Mouse (Mus musculus) embryonic facial prominence, embryonic 10.5 days (tissue): Measurements from ENCODE around the gene Tnpo2. TPM values are rescaled to one million over a fixed set of nuclear protein-coding genes. Genes with fewer than 3 reads are reported as not detected.

Experiments
- DNase-seq: peaks from one replicate; pipeline ENCODE4 v3.0.0-alpha.2; 2017; ENCODE audit warnings: low spot score
- H3K27ac ChIP-seq: fragments of 300-500 bp; sonication (generic); replicated peaks from 2 replicates; pipeline ENCODE4 v1.5.1; 2016; ENCODE audit warnings: mild to moderate bottlenecking
- H3K27me3 ChIP-seq: fragments of 300-500 bp; sonication (generic); replicated peaks from 2 replicates; pipeline ENCODE4 v1.6.1; 2016; ENCODE audit warnings: low read depth, mild to moderate bottlenecking; ENCODE audit not compliant: poor library complexity, severe bottlenecking
- H3K36me3 ChIP-seq: fragments of 300-500 bp; sonication (generic); replicated peaks from 2 replicates; pipeline ENCODE4 v1.6.1; 2016; ENCODE audit warnings: mild to moderate bottlenecking, moderate library complexity
- H3K4me1 ChIP-seq: fragments of 300-500 bp; sonication (generic); 2 replicates; pipeline ENCODE4 v1.6.1; 2016
- H3K4me3 ChIP-seq: fragments of 300-500 bp; sonication (generic); 2 replicates; pipeline ENCODE4 v1.5.1; 2016; ENCODE audit warnings: mild to moderate bottlenecking, moderate library complexity
- H3K9me3 ChIP-seq: fragments of 300-500 bp; sonication (generic); 2 replicates; pipeline ENCODE4 v1.6.1; 2016; ENCODE audit warnings: mild to moderate bottlenecking
- WGBS: fragments of 180-500 bp; shearing (Covaris S2); methylation state at CpG from one replicate; pipeline ENCODE4 v1.1.7; 2016; 5-methylcytosine and 5-hydroxymethylcytosine counted together
- polyA plus RNA-seq: library from polyadenylated mRNA; unstranded; fragments of >200 nt; fragmentation: Nextera tagmentation; extraction: Ambion mirVana; gene quantifications from 2 replicates; pipeline ENCODE4 v1.2.1, GENCODE M21; 2016

Tnpo2 gene
- polyA plus RNA-seq, 1 experiment from 2014 or later = 31.5 TPM

- Histone ChIP-seq H3K4me3 (no peak overlapping the region), H3K4me1 (peaks cover 6% of the 10 kb centered on the region), H3K36me3 (no peaks in the 10 kb centered on the region), H3K9me3 (no peaks in the 10 kb centered on the region), H3K27me3 (peaks cover 81% of the 10 kb centered on the region), H3K27ac (no peak overlapping the region)
- WGBS = 17% methylated on average over 28 of the region's 28 CpGs
- peak; percentile 27 for DNase-seq
Observed at GRCm38 (mm10) chr8:85011242-85011641, 25.5 kb upstream of the Tnpo2 start.

DNA sequence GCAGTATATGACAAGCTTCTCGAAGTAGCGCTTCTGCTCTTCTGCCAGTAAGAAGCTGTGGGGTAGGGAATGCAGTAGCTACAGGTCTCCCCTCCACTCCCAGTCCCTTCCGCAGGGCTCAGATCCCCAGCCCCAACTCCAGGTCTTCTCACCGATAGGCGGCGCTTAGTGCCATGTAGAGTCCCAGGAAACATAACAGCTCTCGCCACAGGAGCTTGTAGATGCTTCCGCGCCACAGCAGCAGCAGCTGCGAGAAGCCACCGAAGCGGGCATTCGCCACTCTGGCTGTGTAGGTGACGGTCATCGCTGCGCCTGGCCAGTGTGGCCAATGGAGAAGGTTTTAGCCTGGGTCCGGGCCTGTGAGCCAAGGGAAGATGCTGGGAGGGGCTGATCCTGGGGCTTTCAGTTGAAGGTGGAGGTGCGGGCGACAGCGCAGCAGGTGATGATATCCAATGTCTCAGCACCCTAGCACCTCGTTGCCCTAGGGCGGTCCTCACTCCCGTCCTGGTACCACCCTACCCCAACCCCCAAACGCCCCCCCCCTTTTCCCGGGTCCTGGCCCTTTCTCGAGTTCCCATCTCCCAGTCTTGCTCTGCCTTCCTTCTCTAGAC is 23.4 kb upstream of the Tnpo2 start:
- Histone ChIP-seq H3K36me3 (peaks cover 17% of the 10 kb centered on the region), H3K4me3 (peak overlapping the region; percentile 53), H3K9me3 (no peaks in the 10 kb centered on the region), H3K27me3 (peaks cover 62% of the 10 kb centered on the region), H3K27ac (no peak overlapping the region), H3K4me1 (peaks cover 6% of the 10 kb centered on the region)
- WGBS = 4% methylated on average over 26 of the region's 26 CpGs
- peak; percentile 80 for DNase-seq

DNA sequence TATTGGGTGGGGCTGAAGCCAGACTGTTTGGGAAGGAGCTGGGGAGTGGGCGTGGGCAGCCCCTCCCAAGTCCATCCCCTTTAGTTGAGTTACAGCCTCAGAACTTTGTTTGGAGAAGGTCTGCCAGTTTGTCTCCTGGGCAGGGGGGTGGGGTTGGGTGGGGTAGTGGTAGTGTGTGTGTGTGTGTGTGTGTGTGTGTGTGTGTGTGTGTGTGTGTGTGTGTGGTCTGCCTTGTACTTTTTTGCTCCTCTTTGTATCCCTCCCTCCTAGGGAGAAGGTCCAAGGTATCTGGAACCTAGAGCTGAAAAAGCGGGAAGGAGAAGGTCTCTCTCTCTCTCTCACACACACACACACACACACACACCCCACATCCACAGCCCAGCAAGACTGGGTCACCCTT is 22.3 kb upstream of the Tnpo2 start, which contains the start of gene Best2:
Gene Best2, minus strand, starts transcription at position 101 of the 400 bp plus-strand sequence.
- Histone ChIP-seq H3K4me1 (peaks cover 6% of the 10 kb centered on the region), H3K4me3 (peak within 1 kb of the TSS; percentile 53), H3K27me3 (peaks cover 51% of the 10 kb centered on the region), H3K27ac (no peak within 1 kb of the TSS), H3K9me3 (no peaks in the 10 kb centered on the region), H3K36me3 (peaks cover 28% of the 10 kb centered on the region)
- no peak for DNase-seq
- WGBS = 44% methylated on average over 2 of the region's 2 CpGs

DNA sequence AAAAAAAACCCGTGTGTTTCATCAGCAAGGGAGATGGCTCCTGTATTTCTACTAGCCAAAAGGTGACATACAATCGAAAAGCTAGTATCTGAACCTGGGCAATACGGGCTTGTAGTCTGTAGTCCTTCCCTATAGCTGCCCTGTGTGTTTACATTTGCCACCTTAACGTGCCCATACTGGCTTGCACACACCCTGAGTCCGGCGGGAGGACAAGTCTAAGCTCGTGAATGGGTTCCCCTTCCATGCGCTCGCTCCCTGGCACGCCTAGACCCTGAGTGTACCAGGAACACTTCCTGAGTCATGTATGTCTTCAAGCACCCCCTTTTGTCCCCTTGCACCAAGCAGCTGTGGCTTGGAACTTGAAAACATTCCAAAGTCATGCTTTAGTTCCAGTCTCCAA is 20.0 kb upstream of the Tnpo2 start:
- no peak overlapping the region for H3K4me3 ChIP-seq
- 68% methylated on average over 10 of the region's 10 CpGs for WGBS
- H3K27ac ChIP-seq = no peak overlapping the region
- no peak for DNase-seq
- H3K9me3 ChIP-seq = no peaks in the 10 kb centered on the region
- peaks cover 34% of the 10 kb centered on the region for H3K27me3 ChIP-seq
- peaks cover 51% of the 10 kb centered on the region for H3K36me3 ChIP-seq
- peaks cover 6% of the 10 kb centered on the region for H3K4me1 ChIP-seq

GRCm38 (mm10) chr8:85017209-85017608 is 19.5 kb upstream of the Tnpo2 start:
- H3K36me3 ChIP-seq = peaks cover 55% of the 10 kb centered on the region
- H3K4me1 ChIP-seq = peaks cover 6% of the 10 kb centered on the region
- WGBS = 31% methylated on average over 5 of the region's 5 CpGs
- H3K4me3 ChIP-seq = no peak overlapping the region
- no peaks in the 10 kb centered on the region for H3K9me3 ChIP-seq
- peaks cover 29% of the 10 kb centered on the region for H3K27me3 ChIP-seq
- no peak for DNase-seq
- H3K27ac ChIP-seq = no peak overlapping the region

DNA sequence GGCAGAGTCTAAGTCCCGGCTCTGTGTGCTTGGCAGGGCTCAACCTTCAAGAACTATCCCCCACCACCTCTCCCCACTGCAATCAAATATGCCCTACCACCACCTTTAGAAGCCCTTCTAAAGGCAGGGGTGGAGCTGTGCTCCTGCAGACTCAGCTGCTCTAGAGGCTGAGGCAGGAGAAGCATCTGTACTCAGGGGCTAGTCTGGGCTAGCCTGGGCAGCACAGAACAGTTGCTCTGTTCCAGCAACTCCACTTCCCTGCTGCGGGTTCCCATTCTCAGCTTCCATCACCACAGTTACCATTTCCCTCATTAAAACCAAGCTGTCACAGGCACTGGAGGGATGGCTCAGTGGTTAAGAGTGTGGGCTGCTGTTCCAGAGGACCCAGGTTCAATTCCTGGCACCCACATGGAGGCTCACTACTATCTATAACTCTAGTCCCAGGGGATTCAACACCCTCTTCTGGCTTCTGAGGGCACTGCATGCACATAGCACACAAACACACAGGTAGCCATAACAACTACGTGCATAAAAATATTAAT is 15.1 kb upstream of the Tnpo2 start:
- 96% methylated on average over 3 of the region's 3 CpGs for WGBS
- no peak for DNase-seq
- Histone ChIP-seq H3K9me3 (no peaks in the 10 kb centered on the region), H3K36me3 (peaks cover 74% of the 10 kb centered on the region), H3K4me3 (no peak overlapping the region), H3K27ac (no peak overlapping the region), H3K4me1 (peaks cover 22% of the 10 kb centered on the region), H3K27me3 (no peaks in the 10 kb centered on the region)

DNA sequence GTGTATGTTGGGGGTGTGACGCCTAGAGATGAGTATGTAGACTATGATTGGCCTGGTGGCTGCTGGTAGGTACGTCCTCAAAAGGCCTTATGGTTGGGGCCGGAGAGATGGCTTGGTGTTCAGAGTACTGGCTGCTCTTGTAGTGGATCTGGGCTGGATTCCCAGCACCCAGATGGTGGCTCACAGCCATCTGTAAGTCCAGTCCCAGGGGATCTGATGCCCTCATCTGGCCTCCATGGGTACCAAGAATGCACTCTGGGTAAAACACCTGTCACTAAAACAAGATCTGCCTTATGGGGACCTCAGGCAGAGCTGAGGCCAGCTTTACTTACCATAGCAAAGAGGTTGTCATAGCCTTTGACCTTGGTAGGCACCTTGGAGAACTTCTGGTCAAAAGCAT is 12.9 kb upstream of the Tnpo2 start:
- peak overlapping the region; percentile 99 for H3K4me3 ChIP-seq
- 94% methylated on average over 3 of the region's 3 CpGs for WGBS
- DNase-seq = no peak
- H3K4me1 ChIP-seq = peaks cover 35% of the 10 kb centered on the region
- no peaks in the 10 kb centered on the region for H3K9me3 ChIP-seq
- H3K27ac ChIP-seq = no peak overlapping the region
- peaks cover 56% of the 10 kb centered on the region for H3K36me3 ChIP-seq
- H3K27me3 ChIP-seq = no peaks in the 10 kb centered on the region

DNA sequence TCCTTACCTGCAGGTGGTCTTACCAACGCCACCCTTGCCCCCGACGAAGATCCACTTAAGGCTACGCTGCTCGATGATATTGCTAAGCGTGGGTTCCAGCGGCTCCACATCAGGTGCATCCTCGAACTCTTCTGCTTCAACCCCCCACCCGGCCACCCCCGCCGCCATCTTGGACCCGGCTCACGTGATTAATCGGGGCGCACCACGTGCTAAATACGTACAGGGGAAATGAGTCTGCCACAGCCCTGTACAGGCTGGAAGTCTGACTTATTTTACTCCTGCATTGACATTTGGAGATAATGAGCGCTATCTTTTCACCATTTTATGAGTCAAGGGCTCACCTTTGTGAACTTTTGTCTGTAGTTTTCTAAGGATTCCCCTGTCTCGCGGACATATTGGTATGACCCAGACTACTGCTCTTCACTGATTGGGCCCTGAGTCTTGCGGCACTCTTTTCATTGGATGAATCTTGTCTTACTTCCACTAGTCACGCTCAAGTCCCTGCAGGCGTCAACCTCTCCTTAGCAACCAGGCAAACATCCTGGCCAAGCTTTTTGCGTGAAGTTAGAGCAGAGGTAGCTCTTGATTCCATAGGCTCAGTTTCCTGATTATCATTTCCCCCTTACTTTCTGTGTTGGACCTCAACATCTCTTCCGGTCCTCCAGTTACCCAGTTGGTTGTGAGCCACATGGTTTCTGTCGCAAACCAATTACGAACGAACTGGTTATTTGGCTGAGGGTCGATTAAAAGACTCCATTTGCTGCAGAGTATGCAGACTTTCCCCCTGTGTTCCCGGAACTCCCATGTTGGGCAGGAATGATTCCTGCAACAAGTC is 11.4 kb upstream of the Tnpo2 start, which contains the start of gene Asna1:
Gene Asna1, minus strand, starts transcription at position 184 of the 835 bp plus-strand sequence.
- Histone ChIP-seq H3K36me3 (peaks cover 56% of the 10 kb centered on the region), H3K27ac (peak within 1 kb of the TSS; percentile 98), H3K4me1 (peaks cover 42% of the 10 kb centered on the region), H3K4me3 (peak within 1 kb of the TSS; percentile 99), H3K9me3 (no peaks in the 10 kb centered on the region), H3K27me3 (no peaks in the 10 kb centered on the region)
- DNase-seq = peak; percentile 87
- 7% methylated on average over 30 of the region's 30 CpGs for WGBS

DNA sequence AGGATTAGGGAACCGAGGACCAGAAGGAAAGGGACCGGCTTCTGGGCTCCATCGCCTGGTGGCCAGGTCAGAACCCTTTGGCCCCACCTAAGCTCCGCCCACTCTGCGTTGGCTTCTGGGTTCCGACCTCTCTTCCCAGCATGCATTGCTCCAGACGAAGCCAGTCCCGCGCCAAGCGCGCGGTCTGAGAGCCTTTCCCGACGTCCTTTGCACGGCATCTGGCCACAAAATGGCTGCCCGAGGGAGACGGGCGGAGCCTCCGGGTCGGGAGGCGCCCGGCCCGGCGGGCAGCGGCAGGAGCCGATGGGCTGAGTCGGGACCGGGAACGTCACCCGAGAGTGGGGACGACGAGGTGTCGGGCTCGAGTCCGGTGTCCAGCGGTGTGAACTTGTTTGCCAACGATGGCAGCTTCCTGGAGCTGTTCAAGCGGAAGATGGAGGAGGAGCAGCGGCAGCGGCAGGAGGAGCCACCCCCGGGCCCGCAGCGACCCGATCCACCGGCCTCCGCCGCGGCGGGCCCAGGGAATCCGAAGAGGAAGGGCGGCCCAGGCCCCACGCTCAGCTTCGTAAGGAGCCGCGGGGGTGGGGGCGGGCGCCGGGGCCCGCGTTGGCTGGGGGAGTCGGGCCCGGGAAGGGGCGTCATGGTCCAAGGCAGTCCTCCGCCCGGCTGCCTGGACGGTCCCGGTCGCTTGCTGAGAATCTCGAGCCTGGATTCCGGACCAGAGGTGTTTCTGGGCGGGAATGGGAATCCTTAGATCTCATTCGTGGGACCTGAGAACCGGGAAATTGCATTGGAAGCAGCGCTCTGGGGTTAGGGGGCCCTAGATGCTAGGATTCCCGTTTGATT is 9.8 kb upstream of the Tnpo2 start, which contains the start of gene Trir:
Gene Trir, plus strand, starts transcription at position 154 of the 846 bp plus-strand sequence.
- no peaks in the 10 kb centered on the region for H3K27me3 ChIP-seq
- peak within 1 kb of the TSS; percentile 99 for H3K4me3 ChIP-seq
- under 1% methylated on average over 75 of the region's 75 CpGs for WGBS
- H3K9me3 ChIP-seq = no peaks in the 10 kb centered on the region
- peaks cover 42% of the 10 kb centered on the region for H3K4me1 ChIP-seq
- peak within 1 kb of the TSS; percentile 98 for H3K27ac ChIP-seq
- peaks cover 56% of the 10 kb centered on the region for H3K36me3 ChIP-seq
- peak; percentile 96 for DNase-seq

DNA sequence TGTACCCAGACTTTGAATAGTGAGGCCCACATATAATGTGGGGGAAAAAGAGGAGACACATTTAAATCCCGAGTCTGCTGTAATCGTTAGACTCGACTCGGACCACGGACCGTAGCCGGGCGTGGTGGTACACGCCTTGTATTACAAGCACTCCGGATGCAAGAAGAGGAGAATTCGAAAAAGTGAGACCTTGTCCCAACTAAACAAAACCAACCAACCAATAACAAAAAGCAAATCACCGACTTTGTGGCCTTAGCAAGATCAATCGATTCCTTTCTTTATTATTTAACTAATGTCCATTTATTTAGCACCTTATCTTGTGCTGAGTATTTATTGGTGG is 9.2 kb upstream of the Tnpo2 start:
- H3K4me3 ChIP-seq = peak overlapping the region; percentile 99
- H3K4me1 ChIP-seq = peaks cover 42% of the 10 kb centered on the region
- no peak for DNase-seq
- H3K36me3 ChIP-seq = peaks cover 56% of the 10 kb centered on the region
- H3K9me3 ChIP-seq = no peaks in the 10 kb centered on the region
- 1% methylated on average over 13 of the region's 13 CpGs for WGBS
- H3K27ac ChIP-seq = peak overlapping the region; percentile 98
- H3K27me3 ChIP-seq = no peaks in the 10 kb centered on the region

GRCm38 (mm10) chr8:85027922-85028321 is 8.8 kb upstream of the Tnpo2 start:
- H3K27ac ChIP-seq = no peak overlapping the region
- H3K27me3 ChIP-seq = no peaks in the 10 kb centered on the region
- H3K36me3 ChIP-seq = peaks cover 56% of the 10 kb centered on the region
- H3K4me1 ChIP-seq = peaks cover 42% of the 10 kb centered on the region
- H3K4me3 ChIP-seq = peak overlapping the region; percentile 99
- no peak for DNase-seq
- 33% methylated on average over 2 of the region's 2 CpGs for WGBS
- no peaks in the 10 kb centered on the region for H3K9me3 ChIP-seq

GRCm38 (mm10) chr8:85029271-85029670 is 7.4 kb upstream of the Tnpo2 start:
- Histone ChIP-seq H3K36me3 (peaks cover 57% of the 10 kb centered on the region), H3K27me3 (no peaks in the 10 kb centered on the region), H3K27ac (no peak overlapping the region), H3K4me3 (peak overlapping the region; percentile 99), H3K4me1 (peaks cover 41% of the 10 kb centered on the region), H3K9me3 (no peaks in the 10 kb centered on the region)
- DNase-seq = no peak
- WGBS = 89% methylated on average over 14 of the region's 14 CpGs
